ENCODE assay signal across 8 mouse cellular contexts in genomic region chr2:91729571-91729970, GRCm38 (mm10). TPM values are rescaled to one million over a fixed set of nuclear protein-coding genes. Genes with fewer than 3 reads are reported as not detected.
DNase-seq lines count a peak whose midpoint lies in the region; ATAC-seq and TF ChIP-seq lines count a peak whose summit lies in the region.

No protein-coding gene starts in this region.

- TF ChIP-seq CTCF in hindbrain, postnatal 0 days (IDR thresholded peaks at IDR 0.05; ENCODE audit: low read depth), result no peak

- peak overlapping the region; percentile 45 for H3K4me2 ChIP-seq in kidney, embryonic 16.5 days (replicated peaks; ENCODE audit: low read depth, low read length)
- H3K4me2 ChIP-seq in hindbrain, postnatal 0 days (ENCODE audit: low read depth, low read length), result peak overlapping the region; percentile 68
- peak overlapping the region; percentile 47 for H3K4me2 ChIP-seq in midbrain, embryonic 16.5 days (ENCODE audit: low read length)

- 13% methylated on average over 4 of the region's 4 CpGs for WGBS in kidney, embryonic 16.5 days
- 22% methylated on average over 4 of the region's 4 CpGs for WGBS in embryonic facial prominence, embryonic 10.5 days
- WGBS in hindbrain, postnatal 0 days, result 17% methylated on average over 4 of the region's 4 CpGs
- WGBS in midbrain, embryonic 16.5 days, result 21% methylated on average over 4 of the region's 4 CpGs

- H3K9ac ChIP-seq in kidney, embryonic 16.5 days (replicated peaks; ENCODE audit: low read length), result no peak overlapping the region
- H3K9ac ChIP-seq in hindbrain, postnatal 0 days (replicated peaks; ENCODE audit: low read length), result peak overlapping the region; percentile 98
- peak overlapping the region; percentile 30; the same call in 1 of the 2 replicates for H3K9ac ChIP-seq in midbrain, embryonic 16.5 days (ENCODE audit: low read depth, low read length)

- no peaks in the 10 kb centered on the region for H3K9me3 ChIP-seq in kidney, embryonic 16.5 days (ENCODE audit: low read length)
- no peaks in the 10 kb centered on the region for H3K9me3 ChIP-seq in embryonic facial prominence, embryonic 10.5 days
- H3K9me3 ChIP-seq in hindbrain, postnatal 0 days (ENCODE audit: low read length), result no peaks in the 10 kb centered on the region
- no peaks in the 10 kb centered on the region for H3K9me3 ChIP-seq in midbrain, embryonic 16.5 days (replicated peaks; ENCODE audit: control insufficient read depth, low read length, poor library complexity, severe bottlenecking)

- no peaks in the 10 kb centered on the region for H3K4me1 ChIP-seq in kidney, embryonic 16.5 days (ENCODE audit: insufficient read depth, low read length)
- peaks cover 4% of the 10 kb centered on the region for H3K4me1 ChIP-seq in embryonic facial prominence, embryonic 10.5 days
- H3K4me1 ChIP-seq in hindbrain, postnatal 0 days (ENCODE audit: insufficient read depth, low read length), result no peaks in the 10 kb centered on the region
- peaks cover 11% of the 10 kb centered on the region for H3K4me1 ChIP-seq in midbrain, embryonic 16.5 days (ENCODE audit: control insufficient read depth, insufficient read depth, low read length)

- no peak for DNase-seq in kidney, postnatal 4 days
- DNase-seq in embryonic facial prominence, embryonic 10.5 days (ENCODE audit: low spot score), result no peak
- no peak for DNase-seq in hindbrain, postnatal 0 days (ENCODE audit: low spot score)
- DNase-seq in left cerebral cortex, postnatal 14 days (ENCODE audit: low spot score in 2 of 2), result no peak
- DNase-seq in cerebellum, adult 11 months, result no peak
- DNase-seq in adrenal gland, postnatal 14 days, result no peak

- 0 out of 2 replicates have a peak, but pooled peaks have one; percentile 29 for ATAC-seq in kidney, embryonic 16.5 days (ENCODE audit: low FRiP score, low TSS enrichment)
- no peak for ATAC-seq in hindbrain, postnatal 0 days
- peak; percentile 23; the same call in 1 of the 2 replicates for ATAC-seq in midbrain, embryonic 16.5 days

- peaks cover 3% of the 10 kb centered on the region; the same call in 1 of the 2 replicates for H3K27me3 ChIP-seq in kidney, embryonic 16.5 days (ENCODE audit: insufficient read depth, low read length)
- H3K27me3 ChIP-seq in embryonic facial prominence, embryonic 10.5 days (replicated peaks; ENCODE audit: low read depth, poor library complexity, severe bottlenecking), result 0 out of 2 replicates have a peak, but pooled peaks cover 4% of the 10 kb centered on the region
- H3K27me3 ChIP-seq in hindbrain, postnatal 0 days (ENCODE audit: insufficient read depth, low read length), result no peaks in the 10 kb centered on the region
- no peaks in the 10 kb centered on the region for H3K27me3 ChIP-seq in midbrain, embryonic 16.5 days (ENCODE audit: control insufficient read depth, insufficient read depth, low read depth, low read length)

- H3K36me3 ChIP-seq in kidney, embryonic 16.5 days (ENCODE audit: insufficient read depth, low read length), result 0 out of 2 replicates have a peak, but pooled peaks cover 6% of the 10 kb centered on the region
- H3K36me3 ChIP-seq in embryonic facial prominence, embryonic 10.5 days (replicated peaks), result peaks cover 11% of the 10 kb centered on the region
- H3K36me3 ChIP-seq in hindbrain, postnatal 0 days (ENCODE audit: insufficient read depth, low read length), result no peaks in the 10 kb centered on the region
- H3K36me3 ChIP-seq in midbrain, embryonic 16.5 days (ENCODE audit: control insufficient read depth, insufficient read depth, low read length), result no peaks in the 10 kb centered on the region

- peak overlapping the region; percentile 83 for H3K4me3 ChIP-seq in kidney, embryonic 16.5 days (ENCODE audit: low read length)
- H3K4me3 ChIP-seq in embryonic facial prominence, embryonic 10.5 days, result peak overlapping the region; percentile 99
- H3K4me3 ChIP-seq in hindbrain, postnatal 0 days (ENCODE audit: low read length), result peak overlapping the region; percentile 98
- peak overlapping the region; percentile 78 for H3K4me3 ChIP-seq in midbrain, embryonic 16.5 days (ENCODE audit: low read depth, low read length)

- intact Hi-C loops in left cerebral cortex, postnatal 14 days (cut with DNase I), result no loop called here

- H3K27ac ChIP-seq in kidney, embryonic 16.5 days (ENCODE audit: low read length), result no peak overlapping the region
- H3K27ac ChIP-seq in embryonic facial prominence, embryonic 10.5 days (replicated peaks), result peak overlapping the region; percentile 94
- peak overlapping the region; percentile 96; the same call in 1 of the 2 replicates for H3K27ac ChIP-seq in hindbrain, postnatal 0 days
- peak overlapping the region; percentile 93 for H3K27ac ChIP-seq in midbrain, embryonic 16.5 days (ENCODE audit: low read length)

RNA-seq across cellular contexts. Expression of gene Ambra1, which starts 0.4 kb away (rescaled TPM):
- 20.7 and 24.5 TPM in 2 replicates for polyA plus RNA-seq in kidney, embryonic 16.5 days (2015; fragmentation: Nextera tagmentation; extraction: Ambion mirVana)
- 25.0 and 25.6 TPM in 2 replicates for polyA plus RNA-seq in embryonic facial prominence, embryonic 10.5 days (2016; fragmentation: Nextera tagmentation; extraction: Ambion mirVana)
- 50.6 and 53.8 TPM in 2 replicates for total RNA-seq in hindbrain, postnatal 0 days (2014; rRNA removed)
- polyA plus RNA-seq in hindbrain, postnatal 0 days (2015; fragmentation: Nextera tagmentation; extraction: Ambion mirVana), result 15.2 and 15.7 TPM in 2 replicates
- 27.6 and 28.3 TPM in 2 replicates for polyA plus RNA-seq in midbrain, embryonic 16.5 days (2015; fragmentation: Nextera tagmentation; extraction: Ambion mirVana)
- total RNA-seq in left cerebral cortex, postnatal 14 days (2021), result 10 to 100 TPM; 51.9 to 54.3 TPM
- total RNA-seq in adrenal gland, postnatal 14 days (2021), result 31.9 and 35.0 TPM in 2 replicates

RNA-seq across cellular contexts. Expression of gene Harbi1, which starts 18.9 kb away (rescaled TPM):
- polyA plus RNA-seq in kidney, embryonic 16.5 days (2015; fragmentation: Nextera tagmentation; extraction: Ambion mirVana), result 20.6 and 24.7 TPM in 2 replicates
- polyA plus RNA-seq in embryonic facial prominence, embryonic 10.5 days (2016; fragmentation: Nextera tagmentation; extraction: Ambion mirVana), result 24.8 and 26.9 TPM in 2 replicates
- total RNA-seq in hindbrain, postnatal 0 days (2014; rRNA removed), result 16.6 and 19.9 TPM in 2 replicates
- 12.0 TPM in 2 replicates for polyA plus RNA-seq in hindbrain, postnatal 0 days (2015; fragmentation: Nextera tagmentation; extraction: Ambion mirVana)
- 21.2 and 21.7 TPM in 2 replicates for polyA plus RNA-seq in midbrain, embryonic 16.5 days (2015; fragmentation: Nextera tagmentation; extraction: Ambion mirVana)
- 1 to 10 TPM; 6.5 to 8.3 TPM for total RNA-seq in left cerebral cortex, postnatal 14 days (2021)
- 9.3 and 11.0 TPM in 2 replicates for total RNA-seq in adrenal gland, postnatal 14 days (2021)

RNA-seq across cellular contexts. Expression of gene Atg13, which starts 19.2 kb away (rescaled TPM):
- polyA plus RNA-seq in kidney, embryonic 16.5 days (2015; fragmentation: Nextera tagmentation; extraction: Ambion mirVana), result 29.1 and 29.2 TPM in 2 replicates
- 27.1 and 28.9 TPM in 2 replicates for polyA plus RNA-seq in embryonic facial prominence, embryonic 10.5 days (2016; fragmentation: Nextera tagmentation; extraction: Ambion mirVana)
- total RNA-seq in hindbrain, postnatal 0 days (2014; rRNA removed), result 21.2 and 25.2 TPM in 2 replicates
- 24.7 and 24.8 TPM in 2 replicates for polyA plus RNA-seq in hindbrain, postnatal 0 days (2015; fragmentation: Nextera tagmentation; extraction: Ambion mirVana)
- 36.2 and 40.2 TPM in 2 replicates for polyA plus RNA-seq in midbrain, embryonic 16.5 days (2015; fragmentation: Nextera tagmentation; extraction: Ambion mirVana)
- 10 to 100 TPM; 73.5 to 74.6 TPM for total RNA-seq in left cerebral cortex, postnatal 14 days (2021)
- total RNA-seq in adrenal gland, postnatal 14 days (2021), result 39.9 and 46.3 TPM in 2 replicates
